Mouse (Mus musculus) right cerebral cortex, postnatal 14 days (tissue): ENCODE data around the gene Cltrn.

Experiments
- DNase-seq: peaks from one replicate; pipeline ENCODE4 v3.0.0; 2022

Gene Cltrn

GRCm38 (mm10) chrX:164145463-164146250, 57.0 kb downstream of the Cltrn start:
- DNase-seq: no peak

- no peak for DNase-seq
Observed at GRCm38 (mm10) chrX:164152703-164153102, 64.1 kb downstream of the Cltrn start.

GRCm38 (mm10) chrX:164153606-164154005, 65.0 kb downstream of the Cltrn start:
- DNase-seq: no peak

GRCm38 (mm10) chrX:164154594-164154993, 66.0 kb downstream of the Cltrn start:
- no peak for DNase-seq

- no peak for DNase-seq
Observed at GRCm38 (mm10) chrX:164164681-164165080, 76.1 kb downstream of the Cltrn start.
